Mouse (Mus musculus) cortical plate, adult 2 months (tissue): Measurements from ENCODE around the gene Mlc1. TPM values are rescaled to one million over a fixed set of nuclear protein-coding genes. Genes with fewer than 3 reads are reported as not detected.

Experiments
- H3K27ac ChIP-seq: fragments of 200-500 bp; 2 replicates; pipeline ENCODE4 v1.5.1; 2012; ENCODE audit warnings: low read length, control low read depth, inconsistent platforms; ENCODE audit not compliant: insufficient read depth
- H3K4me1 ChIP-seq: fragments of 200-500 bp; 2 replicates; pipeline ENCODE4 v1.6.1; 2011; ENCODE audit warnings: low read length; ENCODE audit not compliant: control insufficient read depth, insufficient read depth
- H3K4me3 ChIP-seq: fragments of 200-500 bp; 2 replicates; pipeline ENCODE4 v1.5.1; 2011; ENCODE audit warnings: mild to moderate bottlenecking, low read length, control low read depth; ENCODE audit not compliant: insufficient read depth
- CTCF ChIP-seq: fragments of 200-500 bp; IDR thresholded peaks from 2 replicates; pipeline ENCODE4 v1.5.1; 2011; ENCODE audit warnings: mild to moderate bottlenecking, control low read depth, low read length; ENCODE audit not compliant: insufficient read depth; ENCODE audit errors: extremely low read depth
- POLR2A ChIP-seq: fragments of 200-500 bp; IDR thresholded peaks from 2 replicates; pipeline ENCODE4 v1.6.1; 2011; ENCODE audit warnings: mild to moderate bottlenecking, low read length, control low read depth; ENCODE audit not compliant: insufficient read depth; ENCODE audit errors: extremely low read depth
- polyA plus RNA-seq: library from polyadenylated mRNA; depleted of rRNA; stranded (reverse); fragments of >200 nt; gene quantifications from 2 replicates; pipeline ENCODE4 v1.2.3, GENCODE M21; 2012

Mlc1 gene
- polyA plus RNA-seq, 1 experiment = 155 TPM

DNA sequence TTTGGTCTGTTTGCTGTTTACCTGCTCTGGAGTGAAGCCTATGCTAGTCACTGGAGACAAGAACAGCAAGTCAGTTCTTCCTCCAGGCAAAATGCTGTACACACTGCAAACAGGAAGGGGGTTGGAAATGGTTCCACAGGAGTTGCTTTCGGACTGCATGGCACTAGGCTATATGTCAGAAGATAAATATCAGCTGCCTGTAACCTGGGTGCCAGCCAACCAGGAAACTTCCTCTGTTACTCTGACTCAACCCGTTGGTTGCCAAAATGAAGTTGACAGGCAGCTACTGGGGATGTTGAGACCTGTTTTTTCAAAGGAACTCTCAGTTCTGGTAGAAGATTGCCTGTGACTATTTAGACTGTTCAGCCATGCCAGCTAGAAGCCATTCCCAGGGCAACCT, 10.4 kb upstream of the Mlc1 start:
- Histone ChIP-seq H3K4me3 (no peak overlapping the region), H3K4me1 (no peaks in the 10 kb centered on the region), H3K27ac (no peak overlapping the region)
- TF ChIP-seq CTCF (no peak), POLR2A (no peak)

GRCm38 (mm10) chr15:88982534-88983079, 3.8 kb upstream of the Mlc1 start, which contains the start of gene Mov10l1:
TSS of gene Mov10l1 (plus strand) at chr15:88982909.
- Histone ChIP-seq H3K27ac (no peak within 1 kb of the TSS), H3K4me3 (no peak within 1 kb of the TSS), H3K4me1 (no peaks in the 10 kb centered on the region; the same call in 1 of the 2 replicates)
- TF ChIP-seq POLR2A = no peak
- TF ChIP-seq CTCF = no peak

- Histone ChIP-seq H3K4me1 (no peaks in the 10 kb centered on the region; the same call in 1 of the 2 replicates), H3K4me3 (no peak overlapping the region), H3K27ac (no peak overlapping the region)
- no peak for TF ChIP-seq CTCF
- TF ChIP-seq POLR2A = no peak
Observed at GRCm38 (mm10) chr15:88979138-88979446, 285 bp upstream of the Mlc1 start.

- Histone ChIP-seq H3K4me3 (no peak overlapping the region), H3K4me1 (no peaks in the 10 kb centered on the region), H3K27ac (no peak overlapping the region)
- TF ChIP-seq POLR2A = no peak
- TF ChIP-seq CTCF = no peak
Observed at GRCm38 (mm10) chr15:88972300-88972699, 6.5 kb downstream of the Mlc1 start.

- no peak overlapping the region for H3K27ac ChIP-seq
- no peaks in the 10 kb centered on the region for H3K4me1 ChIP-seq
- TF ChIP-seq POLR2A = no peak
- no peak for TF ChIP-seq CTCF
- H3K4me3 ChIP-seq = no peak overlapping the region
Observed at GRCm38 (mm10) chr15:88964070-88964578, 14.7 kb downstream of the Mlc1 start.

DNA sequence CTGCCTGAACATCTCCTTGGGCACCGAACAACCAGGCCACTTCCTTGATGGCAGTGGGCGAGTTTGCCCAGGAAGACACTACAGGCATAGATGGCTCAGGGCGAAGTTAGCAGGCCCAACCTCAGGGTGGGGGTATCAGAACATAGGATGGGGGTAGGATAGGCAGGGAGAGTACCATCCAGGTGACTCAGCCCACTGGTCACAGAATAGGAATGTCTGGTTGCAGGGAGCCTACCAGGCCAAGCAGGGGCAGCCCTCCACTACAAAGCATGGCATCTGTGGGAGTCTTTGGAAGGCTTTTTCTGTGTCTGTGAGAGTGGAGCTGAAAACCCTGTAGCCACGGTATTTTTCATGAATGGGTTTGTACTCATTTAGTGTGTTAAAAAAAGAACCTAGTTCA, 21.3 kb downstream of the Mlc1 start:
- Histone ChIP-seq H3K4me3 (no peak overlapping the region), H3K27ac (no peak overlapping the region), H3K4me1 (no peaks in the 10 kb centered on the region)
- no peak for TF ChIP-seq CTCF

DNA sequence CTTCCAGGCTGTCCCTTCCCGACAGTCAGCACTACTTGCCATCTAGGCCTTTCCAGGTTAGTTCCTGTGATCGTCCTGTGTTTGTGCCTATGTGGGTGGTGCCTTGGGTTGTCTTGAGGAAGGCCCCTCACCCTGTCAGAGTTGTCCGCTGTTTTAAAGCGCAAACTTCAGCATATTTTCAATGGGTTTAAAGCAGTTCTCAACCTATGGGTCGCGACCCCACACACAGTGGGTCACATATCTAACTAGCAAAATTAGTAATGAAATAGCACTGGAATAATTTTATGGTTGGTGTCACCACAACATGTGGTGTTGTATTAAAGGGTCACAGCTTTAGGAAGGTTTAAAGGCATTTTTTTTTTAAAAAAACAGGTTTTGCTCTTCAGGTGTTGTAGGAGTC, 23.5 kb downstream of the Mlc1 start:
- TF ChIP-seq CTCF (no peak), POLR2A (no peak)
- H3K4me3 ChIP-seq = no peak overlapping the region
- H3K27ac ChIP-seq = no peak overlapping the region
- no peaks in the 10 kb centered on the region for H3K4me1 ChIP-seq

GRCm38 (mm10) chr15:88954368-88955072, 24.3 kb downstream of the Mlc1 start, which contains the start of gene Ttll8:
TSS of gene Ttll8 (minus strand) at chr15:88954418.
- no peak within 1 kb of the TSS for H3K27ac ChIP-seq
- TF ChIP-seq CTCF (no peak), POLR2A (no peak)

GRCm38 (mm10) chr15:88951246-88951645, 27.6 kb downstream of the Mlc1 start:
- no peak for TF ChIP-seq POLR2A
- TF ChIP-seq CTCF = no peak
- no peak overlapping the region for H3K27ac ChIP-seq
- H3K4me1 ChIP-seq = no peaks in the 10 kb centered on the region

More at GRCm38 (mm10) chr15:88954368-88955072, 24.3 kb downstream of the Mlc1 start, which contains the start of gene Ttll8:
- Histone ChIP-seq H3K4me3 (peak within 1 kb of the TSS; percentile 38), H3K4me1 (no peaks in the 10 kb centered on the region)

GRCm38 (mm10) chr15:88946851-88947250, 32.0 kb downstream of the Mlc1 start:
- TF ChIP-seq POLR2A = no peak
- no peak for TF ChIP-seq CTCF
- Histone ChIP-seq H3K4me3 (no peak overlapping the region), H3K27ac (no peak overlapping the region), H3K4me1 (no peaks in the 10 kb centered on the region)

More at GRCm38 (mm10) chr15:88951246-88951645, 27.6 kb downstream of the Mlc1 start:
- no peak overlapping the region for H3K4me3 ChIP-seq
